Mouse (Mus musculus) limb, embryonic 11.5 days (tissue): ENCODE measurements around the gene Myo3b. TPM values are rescaled to one million over a fixed set of nuclear protein-coding genes. Genes with fewer than 3 reads are reported as not detected.
A peak's percentile ranks its signal among the peaks of the same experiment; 100 is the strongest.

Source experiments
- ATAC-seq: fragments of 200-750 bp; cut with Nextera tagmentation; 2 replicates; pipeline ENCODE4 v1.8.0; 2017; ENCODE audit warnings: low read depth; ENCODE audit not compliant: insufficient number of reproducible peaks, low FRiP score, low TSS enrichment
- DNase-seq: peaks from one replicate; pipeline ENCODE4 v3.0.0-alpha.2; 2015; ENCODE audit warnings: low spot score
- H3K27ac ChIP-seq: fragments of 300-500 bp; sonication (generic); replicated peaks from 2 replicates; pipeline ENCODE4 v1.5.1; 2014; ENCODE audit warnings: low read depth, mild to moderate bottlenecking, low read length
- H3K27me3 ChIP-seq: fragments of 300-500 bp; sonication (generic); 2 replicates; pipeline ENCODE4 v1.6.1; 2014; ENCODE audit warnings: mild to moderate bottlenecking, low read length, mixed read lengths; ENCODE audit not compliant: control insufficient read depth, insufficient read depth
- H3K36me3 ChIP-seq: fragments of 300-500 bp; sonication (generic); 2 replicates; pipeline ENCODE4 v1.6.1; 2014; ENCODE audit warnings: mild to moderate bottlenecking, low read length, moderate library complexity, mixed read lengths; ENCODE audit not compliant: control insufficient read depth, insufficient read depth
- H3K4me1 ChIP-seq: fragments of 300-500 bp; sonication (generic); 2 replicates; pipeline ENCODE4 v1.6.1; 2014; ENCODE audit warnings: low read length, mixed read lengths; ENCODE audit not compliant: control insufficient read depth, insufficient read depth
- H3K4me2 ChIP-seq: fragments of 300-500 bp; sonication (generic); 2 replicates; pipeline ENCODE4 v1.6.1; 2014; ENCODE audit warnings: low read depth, mild to moderate bottlenecking, moderate library complexity; ENCODE audit not compliant: severe bottlenecking
- H3K4me3 ChIP-seq: fragments of 300-500 bp; sonication (generic); 2 replicates; pipeline ENCODE4 v1.5.1; 2014; ENCODE audit warnings: low read depth, low read length
- H3K9ac ChIP-seq: fragments of 300-500 bp; sonication (generic); 2 replicates; pipeline ENCODE4 v1.6.1; 2014; ENCODE audit warnings: mild to moderate bottlenecking, low read length
- H3K9me3 ChIP-seq: fragments of 300-500 bp; sonication (generic); 2 replicates; pipeline ENCODE4 v1.6.1; 2016; ENCODE audit warnings: low read length; ENCODE audit not compliant: control insufficient read depth
- WGBS: fragments of 180-500 bp; shearing (Covaris S2); extraction: QIAGEN DNeasy Blood & Tissue Kit; methylation state at CpG from one replicate; pipeline ENCODE4 v1.1.7; 2014; 5-methylcytosine and 5-hydroxymethylcytosine counted together
- polyA plus RNA-seq: library from polyadenylated mRNA; unstranded; fragments of >200 nt; fragmentation: Nextera tagmentation; extraction: Ambion mirVana; gene quantifications from 2 replicates; pipeline ENCODE4 v1.2.1, GENCODE M21; 2014

Myo3b gene
- polyA plus RNA-seq, 1 experiment from 2014 or later, result not detected

- ATAC-seq (no peak), DNase-seq (no peak)
- WGBS, result 63% methylated on average over 4 of the region's 4 CpGs
- Histone ChIP-seq H3K27me3 (no peaks in the 10 kb centered on the region), H3K9ac (no peak overlapping the region), H3K36me3 (no peaks in the 10 kb centered on the region), H3K4me1 (no peaks in the 10 kb centered on the region), H3K27ac (no peak overlapping the region), H3K4me3 (no peak overlapping the region), H3K4me2 (no peak overlapping the region), H3K9me3 (no peaks in the 10 kb centered on the region)
Observed at GRCm38 (mm10) chr2:70249872-70250271, 210.9 kb downstream of the Myo3b start.

- WGBS, result 86% methylated on average over 10 of the region's 10 CpGs
- Histone ChIP-seq H3K4me2 (no peak overlapping the region), H3K27ac (no peak overlapping the region), H3K27me3 (no peaks in the 10 kb centered on the region), H3K36me3 (no peaks in the 10 kb centered on the region), H3K4me1 (no peaks in the 10 kb centered on the region), H3K4me3 (no peak overlapping the region), H3K9ac (no peak overlapping the region), H3K9me3 (no peaks in the 10 kb centered on the region)
- ATAC-seq, result no peak
- no peak for DNase-seq
Observed at GRCm38 (mm10) chr2:70251256-70251655, 212.3 kb downstream of the Myo3b start.

- Histone ChIP-seq H3K27ac (no peak overlapping the region), H3K9ac (no peak overlapping the region), H3K4me3 (no peak overlapping the region), H3K36me3 (no peaks in the 10 kb centered on the region), H3K4me2 (no peak overlapping the region), H3K4me1 (0 out of 2 replicates have a peak, but pooled peaks cover 5% of the 10 kb centered on the region), H3K27me3 (no peaks in the 10 kb centered on the region), H3K9me3 (no peaks in the 10 kb centered on the region)
- 27% methylated on average over 8 of the region's 8 CpGs for whole genome bisulfite sequencing
- DNase-seq (peak; percentile 27), ATAC-seq (no peak)
Observed at GRCm38 (mm10) chr2:70259357-70260000, 220.6 kb downstream of the Myo3b start.

GRCm38 (mm10) chr2:70260646-70261195 lies 221.8 kb downstream of the Myo3b start:
- H3K27me3 ChIP-seq, result no peaks in the 10 kb centered on the region
- DNase-seq, result no peak
- ATAC-seq, result no peak
- no peak overlapping the region for H3K9ac ChIP-seq
- 82% methylated on average over 2 of the region's 2 CpGs for WGBS
- no peaks in the 10 kb centered on the region for H3K9me3 ChIP-seq
- no peak overlapping the region for H3K4me2 ChIP-seq
- H3K36me3 ChIP-seq, result no peaks in the 10 kb centered on the region
- 0 out of 2 replicates have a peak, but pooled peaks cover 5% of the 10 kb centered on the region for H3K4me1 ChIP-seq
- no peak overlapping the region for H3K27ac ChIP-seq
- H3K4me3 ChIP-seq, result no peak overlapping the region

DNA sequence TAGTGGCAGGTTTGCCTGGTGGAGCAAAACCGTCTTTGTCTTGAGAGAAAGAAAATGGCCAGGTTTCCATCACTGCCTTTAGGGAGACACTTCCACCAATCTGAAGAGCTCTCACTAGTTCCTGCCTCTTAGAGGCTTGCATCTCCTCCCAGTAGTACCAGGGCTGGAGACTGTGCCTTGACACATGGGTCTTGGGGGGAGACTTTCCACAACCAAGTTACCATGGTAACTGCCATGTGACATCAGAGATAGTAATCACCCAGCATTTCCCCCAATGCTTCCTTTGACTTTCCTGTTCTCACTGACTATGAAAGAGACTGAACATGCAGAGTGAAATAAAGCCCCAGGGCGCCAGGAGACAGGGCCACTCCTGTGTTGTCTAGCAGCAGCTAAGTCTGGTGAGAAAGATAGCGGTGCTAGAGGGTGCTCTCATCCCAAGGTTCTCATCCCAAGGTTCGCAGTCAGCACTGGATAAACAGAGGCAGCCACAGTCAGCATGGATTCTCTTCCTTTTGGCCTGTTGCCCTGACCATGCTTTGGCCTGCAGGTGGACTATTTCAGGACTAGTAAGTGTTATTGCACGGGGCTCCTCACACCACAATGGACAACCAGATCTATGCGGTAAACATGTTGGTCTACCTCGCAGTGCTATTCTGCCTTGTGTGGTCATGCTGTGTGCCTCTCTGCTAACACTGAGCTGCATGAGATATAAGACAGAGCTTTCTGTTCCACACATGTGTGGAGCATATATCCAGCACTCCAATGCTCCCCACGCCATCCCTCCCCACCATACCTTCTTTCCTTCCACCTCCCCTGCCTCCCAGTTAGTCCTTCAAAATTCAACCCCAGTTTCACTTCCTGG lies 223.0 kb downstream of the Myo3b start:
- Histone ChIP-seq H3K36me3 (no peaks in the 10 kb centered on the region), H3K4me3 (no peak overlapping the region), H3K4me1 (0 out of 2 replicates have a peak, but pooled peaks cover 5% of the 10 kb centered on the region), H3K27me3 (no peaks in the 10 kb centered on the region), H3K27ac (no peak overlapping the region), H3K4me2 (no peak overlapping the region), H3K9me3 (no peaks in the 10 kb centered on the region), H3K9ac (no peak overlapping the region)
- ATAC-seq (no peak), DNase-seq (no peak)
- 78% methylated on average over 8 of the region's 8 CpGs for WGBS

- DNase-seq (peak; percentile 35), ATAC-seq (no peak)
- Histone ChIP-seq H3K4me3 (no peak overlapping the region), H3K27ac (no peak overlapping the region), H3K4me2 (no peak overlapping the region), H3K9ac (no peak overlapping the region), H3K9me3 (no peaks in the 10 kb centered on the region), H3K4me1 (0 out of 2 replicates have a peak, but pooled peaks cover 5% of the 10 kb centered on the region), H3K27me3 (no peaks in the 10 kb centered on the region), H3K36me3 (no peaks in the 10 kb centered on the region)
- WGBS, result 19% methylated on average over 9 of the region's 9 CpGs
Observed at GRCm38 (mm10) chr2:70262565-70263082, 223.7 kb downstream of the Myo3b start.

- Histone ChIP-seq H3K9ac (no peak overlapping the region), H3K4me1 (no peaks in the 10 kb centered on the region), H3K4me2 (no peak overlapping the region), H3K36me3 (no peaks in the 10 kb centered on the region), H3K27ac (no peak overlapping the region), H3K9me3 (no peaks in the 10 kb centered on the region), H3K4me3 (no peak overlapping the region), H3K27me3 (no peaks in the 10 kb centered on the region)
- WGBS, result 12% methylated on average over 13 of the region's 13 CpGs
- ATAC-seq (no peak), DNase-seq (peak; percentile 28)
Observed at GRCm38 (mm10) chr2:70278425-70279277, 239.7 kb downstream of the Myo3b start.

GRCm38 (mm10) chr2:70284109-70284508 lies 245.2 kb downstream of the Myo3b start:
- H3K4me2 ChIP-seq, result no peak overlapping the region
- H3K9ac ChIP-seq, result no peak overlapping the region
- no peak for ATAC-seq
- no peaks in the 10 kb centered on the region for H3K4me1 ChIP-seq
- DNase-seq, result no peak
- no peak overlapping the region for H3K4me3 ChIP-seq
- no peaks in the 10 kb centered on the region for H3K27me3 ChIP-seq
- 79% methylated on average over 1 of the region's 1 CpGs for WGBS
- H3K36me3 ChIP-seq, result no peaks in the 10 kb centered on the region
- H3K9me3 ChIP-seq, result no peaks in the 10 kb centered on the region
- no peak overlapping the region for H3K27ac ChIP-seq
